Mouse (Mus musculus) liver, embryonic 14.5 days (tissue): ENCODE data around the gene Gm12184.

Experiments used
- CTCF ChIP-seq: IDR thresholded peaks from 2 replicates; pipeline ENCODE4 v1.5.1; 2016; ENCODE audit warnings: antibody characterized with exemption, low read depth, control low read depth
- EP300 ChIP-seq: IDR thresholded peaks from 2 replicates; pipeline ENCODE4 v1.6.1; 2016; ENCODE audit warnings: antibody characterized with exemption, low read depth

GRCm38 (mm10) chr11:48801831-48802772, 24.4 kb downstream of the Gm12184 start:
- TF ChIP-seq CTCF (no peak), EP300 (no peak)
